Mouse (Mus musculus) CH12.LX (cell line): Measurements from ENCODE around the gene Serpine3. TPM values are rescaled to one million over a fixed set of nuclear protein-coding genes. Genes with fewer than 3 reads are reported as not detected.
"Not testable (repeated sequence)": the region's sequence is repeated elsewhere in the genome, so short reads cannot be mapped to it uniquely, and the experiment has no call there.

ENCODE experiments used
- DNase-seq: peaks from one replicate; pipeline ENCODE4 v3.0.0-alpha.2; 2013; ENCODE audit errors: extremely low read depth
- H3K27ac ChIP-seq: 2 replicates; pipeline ENCODE4 v1.5.1; 2012; ENCODE audit warnings: low read depth, mild to moderate bottlenecking, control low read depth, moderate library complexity; ENCODE audit not compliant: insufficient read depth
- H3K27me3 ChIP-seq: replicated peaks from 2 replicates; pipeline ENCODE3; 2012; ENCODE audit warnings: inconsistent platforms
- H3K36me3 ChIP-seq, 2 experiments: replicated peaks in 1 of 2; 2 replicates each; pipeline versions ENCODE3 to v1.6.1; 2012; ENCODE audit warnings: inconsistent platforms in 1 of 2, low read length in 1 of 2, mild to moderate bottlenecking in 1 of 2, mixed read lengths in 1 of 2, moderate library complexity in 1 of 2; ENCODE audit not compliant: control insufficient read depth in 1 of 2, insufficient read depth in 1 of 2
- H3K4me1 ChIP-seq, 2 experiments: 2 replicates each; pipeline ENCODE4 v1.6.1; 2012; ENCODE audit warnings: inconsistent platforms in 1 of 2, moderate library complexity in 1 of 2; ENCODE audit not compliant: insufficient read depth in 2 of 2, control insufficient read depth in 1 of 2
- H3K4me2 ChIP-seq: 2 replicates; pipeline ENCODE4 v1.6.1; 2012; ENCODE audit warnings: low read depth, mild to moderate bottlenecking, control low read depth; ENCODE audit not compliant: poor library complexity, insufficient read depth, severe bottlenecking
- H3K4me3 ChIP-seq, 3 experiments: fragments of 150-350 bp in 1 of 3; sonication (generic) in 1 of 3; replicated peaks in 1 of 3; 2 replicates each; pipeline versions ENCODE3 to v1.5.1; 2011 to 2012; ENCODE audit warnings: low read depth in 2 of 3, low read length in 2 of 3, mild to moderate bottlenecking in 2 of 3, moderate library complexity in 2 of 3, control low read depth in 1 of 3, improper control_type of control experiment in 1 of 3, inconsistent platforms in 1 of 3, mixed read lengths in 1 of 3; ENCODE audit not compliant: poor library complexity in 1 of 3
- H3K79me2 ChIP-seq: replicated peaks from 2 replicates; pipeline ENCODE4 v1.6.1; 2012; ENCODE audit warnings: mild to moderate bottlenecking, moderate library complexity; ENCODE audit not compliant: control insufficient read depth, poor library complexity, insufficient read depth, severe bottlenecking; ENCODE audit errors: extremely low read depth
- H3K9ac ChIP-seq: 2 replicates; pipeline ENCODE4 v1.6.1; 2012; ENCODE audit warnings: low read depth, mild to moderate bottlenecking, control low read depth, moderate library complexity; ENCODE audit not compliant: insufficient read depth
- H3K9me3 ChIP-seq: replicated peaks from 2 replicates; pipeline ENCODE3; 2012; ENCODE audit warnings: low read length, inconsistent platforms, mixed read lengths
- HCFC1 ChIP-seq: IDR thresholded peaks from 2 replicates; pipeline ENCODE4 v1.6.1; 2012; ENCODE audit warnings: low read depth, mild to moderate bottlenecking, inconsistent platforms, low read length, improper control_type of control experiment
- KAT2A ChIP-seq: IDR thresholded peaks from 2 replicates; pipeline ENCODE4 v1.6.1; 2012; ENCODE audit warnings: low read length, improper control_type of control experiment, inconsistent platforms; ENCODE audit not compliant: insufficient replicate concordance
- MAX ChIP-seq: IDR thresholded peaks from 2 replicates; pipeline ENCODE4 v1.6.1; 2011; ENCODE audit warnings: low read length, improper control_type of control experiment
- MAZ ChIP-seq: IDR thresholded peaks from 2 replicates; pipeline ENCODE4 v1.6.1; 2012; ENCODE audit warnings: low read depth, mild to moderate bottlenecking, inconsistent platforms, low read length, improper control_type of control experiment, moderate library complexity
- MXI1 ChIP-seq: IDR thresholded peaks from 2 replicates; pipeline ENCODE4 v1.6.1; 2011; ENCODE audit warnings: mild to moderate bottlenecking, low read depth, low read length, improper control_type of control experiment
- NELFE ChIP-seq: IDR thresholded peaks from 2 replicates; pipeline ENCODE4 v1.6.1; 2011; ENCODE audit warnings: low read depth, low read length, improper control_type of control experiment
- PAX5 ChIP-seq: IDR thresholded peaks from 2 replicates; pipeline ENCODE4 v1.6.1; 2012; ENCODE audit warnings: low read length, inconsistent platforms, mixed read lengths
- SMC3 ChIP-seq: IDR thresholded peaks from 2 replicates; pipeline ENCODE4 v1.6.1; 2011; ENCODE audit warnings: low read depth, low read length, improper control_type of control experiment
- TCF12 ChIP-seq: IDR thresholded peaks from 2 replicates; pipeline ENCODE4 v1.6.1; 2014; ENCODE audit warnings: low read depth, mild to moderate bottlenecking, inconsistent platforms, low read length, improper control_type of control experiment
- ZNF384 ChIP-seq: IDR thresholded peaks from 2 replicates; pipeline ENCODE4 v1.6.1; 2012; ENCODE audit warnings: low read depth, low read length, improper control_type of control experiment, inconsistent platforms
- dilution Hi-C: fragments of 300-500 bp; cut with MboI; formaldehyde crosslinking; loops from 2 replicates; pipeline ENCODE4 v1.14.3; 2020; ENCODE audit warnings: low sequenced_read_pairs; ENCODE audit not compliant: extremely low pct_unique_long_range_greater_than_20kb, extremely low pct_ligation_motif_present
- in situ Hi-C: fragments of 300-500 bp; cut with MboI; formaldehyde crosslinking; loops from 3 replicates; pipeline ENCODE4 v1.14.3; 2019; ENCODE audit warnings: low sequenced_read_pairs, low pct_ligation_motif_present, low pct_unique_long_range_greater_than_20kb, mixed read lengths
- polyA plus RNA-seq: library from polyadenylated mRNA; unstranded; fragments of >175 nt; gene quantifications from 2 replicates; pipeline ENCODE4 v1.2.1, GENCODE M21; 2012; ENCODE audit warnings: low read depth; ENCODE audit not compliant: insufficient read length
- total RNA-seq, 2 experiments: library from RNA; depleted of rRNA; stranded (reverse); fragments of 300-350 nt in 1 of 2; fragments of >200 nt in 1 of 2; gene quantifications; 2 replicates each; pipeline ENCODE4 v1.2.3; 2012 to 2014

Serpine3 gene
- total and polyA plus RNA-seq, 3 experiments, result 0.08 TPM; not detected in 2

DNA sequence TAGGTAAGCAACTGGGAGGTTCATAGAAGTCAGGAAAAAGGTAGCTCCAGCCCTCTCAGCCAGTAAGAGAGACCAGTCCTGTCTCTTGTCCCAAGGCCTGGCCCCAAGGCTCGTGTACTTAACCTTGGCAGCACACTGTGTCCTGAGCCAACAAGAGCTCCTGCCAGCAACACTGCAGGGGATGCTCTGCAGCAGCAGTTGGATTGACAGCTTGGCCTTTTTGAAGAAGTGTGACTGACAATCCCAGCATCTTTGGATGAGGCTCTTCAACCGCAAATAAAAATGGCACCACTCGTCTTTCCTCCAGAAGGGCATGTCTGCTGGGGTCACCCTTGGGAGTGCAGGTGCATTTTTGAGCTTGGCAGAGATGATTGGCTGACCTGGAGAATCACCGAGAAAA lies 23.1 kb upstream of the Serpine3 start:
- in situ Hi-C loops, result no loop called here

DNA sequence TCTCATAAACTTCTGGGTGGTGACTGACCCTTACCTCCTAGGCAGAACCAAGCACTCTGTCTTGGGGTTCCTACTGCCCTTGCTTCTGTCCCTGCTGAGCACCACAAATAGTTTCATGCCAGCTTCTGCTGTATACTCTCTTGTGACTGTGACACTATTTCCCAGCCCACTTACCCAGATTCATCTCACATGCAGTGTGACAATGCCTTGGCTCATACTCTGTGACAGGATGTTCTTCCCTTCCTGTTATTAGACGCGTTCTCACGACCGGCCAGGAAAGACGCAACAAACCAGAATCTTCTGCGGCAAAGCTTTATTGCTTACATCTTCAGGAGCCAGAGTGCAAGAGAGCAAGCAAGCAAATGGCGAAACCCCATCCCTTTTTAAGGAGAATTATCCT lies 21.1 kb upstream of the Serpine3 start:
- DNase-seq, H3K27me3 ChIP-seq, H3K36me3 ChIP-seq, H3K9me3 ChIP-seq, in situ Hi-C loops, H3K9ac ChIP-seq, H3K4me1 ChIP-seq, dilution Hi-C loops, H3K4me3 ChIP-seq, H3K27ac ChIP-seq, H3K4me2 ChIP-seq, H3K79me2 ChIP-seq: not testable (repeated sequence)

More for the DNA sequence above, 23.1 kb upstream of the Serpine3 start:
- H3K9ac ChIP-seq, result no peak overlapping the region
- H3K27me3 ChIP-seq, result no peaks in the 10 kb centered on the region
- peaks cover 2 to 5% of the 10 kb centered on the region in 2 experiments; a peak in 1 of 4 replicates for H3K4me1 ChIP-seq
- dilution Hi-C loops, result no loop called here
- no peaks in the 10 kb centered on the region for H3K79me2 ChIP-seq
- no peak overlapping the region for H3K4me3 ChIP-seq
- TF ChIP-seq TCF12 (no peak), HCFC1 (no peak), KAT2A (no peak), MAZ (no peak), ZNF384 (no peak), SMC3 (no peak)
- H3K27ac ChIP-seq, result no peak overlapping the region
- H3K4me2 ChIP-seq, result no peak overlapping the region
- no peak for DNase-seq
- H3K36me3 ChIP-seq, result no peaks in the 10 kb centered on the region
- H3K9me3 ChIP-seq, result no peaks in the 10 kb centered on the region

DNA sequence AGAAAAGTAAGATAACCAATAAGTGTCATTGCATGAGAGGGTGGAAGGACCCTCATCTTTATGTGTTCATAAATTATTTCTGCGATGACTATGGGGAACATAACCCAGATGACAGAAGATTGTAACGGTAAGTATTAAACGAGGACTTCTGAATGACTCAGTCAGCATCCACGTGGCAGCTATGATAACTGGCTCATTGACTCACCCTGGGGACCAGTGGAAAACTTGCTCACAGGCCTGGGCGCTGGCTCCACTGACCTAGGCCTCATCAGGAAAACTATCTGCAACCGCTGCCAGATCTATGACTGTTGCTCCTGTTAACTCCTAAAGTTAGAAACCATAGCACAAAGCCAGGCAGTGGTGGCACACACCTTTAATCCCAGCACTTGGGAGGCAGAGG lies 15.1 kb upstream of the Serpine3 start:
- Histone ChIP-seq H3K9ac (no peak overlapping the region), H3K9me3 (peaks cover 3% of the 10 kb centered on the region), H3K27me3 (no peaks in the 10 kb centered on the region), H3K79me2 (no peaks in the 10 kb centered on the region), H3K4me2 (no peak overlapping the region), H3K27ac (no peak overlapping the region), H3K4me3 (no peak overlapping the region), H3K36me3 (no peaks in the 10 kb centered on the region), H3K4me1 (no peaks in the 10 kb centered on the region)
- dilution Hi-C loops (no loop called here), in situ Hi-C loops (no loop called here)
- TF ChIP-seq MAX (no peak), HCFC1 (no peak), PAX5 (no peak), MXI1 (no peak), NELFE (no peak)
- DNase-seq, result no peak
